Mouse (Mus musculus) CD4-positive, CD25-positive, alpha-beta regulatory T cell, adult 4 months (primary cell): ENCODE measurements around the gene Syngr2. TPM values are rescaled to one million over a fixed set of nuclear protein-coding genes. Genes with fewer than 3 reads are reported as not detected.
A peak's percentile ranks its signal among the peaks of the same experiment; 100 is the strongest.
"Not testable (repeated sequence)": the region's sequence is repeated elsewhere in the genome, so short reads cannot be mapped to it uniquely, and the experiment has no call there.

Experiments used
- ATAC-seq: one replicate; pipeline ENCODE4 v1.8.0; 2017
- polyA plus RNA-seq, 2 experiments: library from polyadenylated mRNA; unstranded; fragments of 100-300 nt; shearing (Covaris generic); gene quantifications; one replicate each; pipeline ENCODE4 v1.2.1; 2017

Syngr2 gene
- polyA plus RNA-seq, 2 experiments from 2014 or later = 110 to 153 TPM

- ATAC-seq = no peak
Observed at GRCm38 (mm10) chr11:117813867-117814266, 4.4 kb downstream of the Syngr2 start.

DNA sequence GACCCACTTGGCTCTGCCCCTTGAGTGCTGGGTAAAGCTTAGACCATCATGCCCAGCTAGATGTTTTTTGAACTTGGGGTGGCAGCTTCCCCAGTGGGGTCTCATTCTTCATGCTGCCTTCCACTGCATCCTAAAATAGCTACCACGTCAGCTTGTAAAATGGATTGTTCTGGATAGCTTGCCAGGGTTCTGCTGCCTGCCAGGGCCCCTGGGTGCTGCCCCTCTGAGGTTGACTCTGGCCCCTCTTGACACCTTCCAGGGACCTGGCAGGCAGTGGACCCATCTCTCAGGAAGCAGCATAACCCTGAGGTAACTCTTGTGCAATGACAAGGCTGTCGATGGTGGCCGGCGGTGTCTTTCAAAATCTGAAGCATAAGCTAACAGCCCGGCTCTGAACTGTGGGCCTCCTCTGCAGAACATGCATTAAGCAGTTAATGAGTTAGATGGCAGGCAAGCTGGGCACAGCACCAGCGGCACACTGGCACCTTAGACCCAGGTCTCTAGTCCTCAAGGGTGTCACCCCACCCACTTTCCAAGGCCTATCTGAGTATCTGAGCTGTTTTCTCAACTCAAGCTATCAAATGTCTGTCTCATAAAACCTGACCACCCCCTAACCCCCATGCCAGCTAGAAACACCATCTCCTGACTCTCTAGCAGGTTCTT is 5.4 kb downstream of the Syngr2 start:
- no peak for ATAC-seq

GRCm38 (mm10) chr11:117815850-117816249 is 6.4 kb downstream of the Syngr2 start:
- ATAC-seq = not testable (repeated sequence)

DNA sequence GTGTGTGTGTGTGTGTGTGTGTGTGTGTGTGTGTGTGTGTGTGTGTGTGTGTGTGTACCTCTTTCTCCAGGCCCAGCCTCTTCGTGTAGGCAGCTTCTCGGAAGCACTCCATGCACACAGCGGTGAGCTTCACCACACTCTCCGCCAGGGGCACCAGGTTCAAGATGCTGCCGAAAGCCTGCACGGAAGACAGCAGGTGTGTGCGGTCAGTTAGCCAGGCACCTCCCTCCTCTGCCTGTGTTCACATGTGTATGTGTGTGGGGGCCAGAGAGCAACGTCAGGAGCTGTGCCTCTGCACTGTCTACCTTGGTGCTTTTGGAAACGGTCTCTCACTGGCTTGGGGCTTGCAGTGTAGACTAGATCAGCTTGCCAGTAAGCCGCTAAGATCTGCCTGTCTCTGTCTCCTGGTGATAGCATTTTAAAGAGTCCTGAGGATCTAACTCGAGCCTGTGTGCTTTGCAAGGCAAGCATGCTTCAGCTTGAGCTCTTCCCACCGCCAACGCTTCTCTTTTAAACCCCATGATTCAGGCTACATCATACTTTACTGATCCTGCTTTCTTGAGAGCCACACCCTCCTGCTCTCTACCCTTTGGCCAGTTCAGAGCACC is 7.0 kb downstream of the Syngr2 start:
- ATAC-seq = peak; percentile 41

GRCm38 (mm10) chr11:117819095-117819494 is 9.6 kb downstream of the Syngr2 start:
- no peak for ATAC-seq

GRCm38 (mm10) chr11:117820173-117820572 is 10.7 kb downstream of the Syngr2 start:
- ATAC-seq = no peak

- no peak for ATAC-seq
Observed at GRCm38 (mm10) chr11:117821868-117822267, 12.4 kb downstream of the Syngr2 start.

- no peak for ATAC-seq
Observed at GRCm38 (mm10) chr11:117822728-117823241, 13.3 kb downstream of the Syngr2 start.

GRCm38 (mm10) chr11:117823411-117823810 is 13.9 kb downstream of the Syngr2 start:
- no peak for ATAC-seq

DNA sequence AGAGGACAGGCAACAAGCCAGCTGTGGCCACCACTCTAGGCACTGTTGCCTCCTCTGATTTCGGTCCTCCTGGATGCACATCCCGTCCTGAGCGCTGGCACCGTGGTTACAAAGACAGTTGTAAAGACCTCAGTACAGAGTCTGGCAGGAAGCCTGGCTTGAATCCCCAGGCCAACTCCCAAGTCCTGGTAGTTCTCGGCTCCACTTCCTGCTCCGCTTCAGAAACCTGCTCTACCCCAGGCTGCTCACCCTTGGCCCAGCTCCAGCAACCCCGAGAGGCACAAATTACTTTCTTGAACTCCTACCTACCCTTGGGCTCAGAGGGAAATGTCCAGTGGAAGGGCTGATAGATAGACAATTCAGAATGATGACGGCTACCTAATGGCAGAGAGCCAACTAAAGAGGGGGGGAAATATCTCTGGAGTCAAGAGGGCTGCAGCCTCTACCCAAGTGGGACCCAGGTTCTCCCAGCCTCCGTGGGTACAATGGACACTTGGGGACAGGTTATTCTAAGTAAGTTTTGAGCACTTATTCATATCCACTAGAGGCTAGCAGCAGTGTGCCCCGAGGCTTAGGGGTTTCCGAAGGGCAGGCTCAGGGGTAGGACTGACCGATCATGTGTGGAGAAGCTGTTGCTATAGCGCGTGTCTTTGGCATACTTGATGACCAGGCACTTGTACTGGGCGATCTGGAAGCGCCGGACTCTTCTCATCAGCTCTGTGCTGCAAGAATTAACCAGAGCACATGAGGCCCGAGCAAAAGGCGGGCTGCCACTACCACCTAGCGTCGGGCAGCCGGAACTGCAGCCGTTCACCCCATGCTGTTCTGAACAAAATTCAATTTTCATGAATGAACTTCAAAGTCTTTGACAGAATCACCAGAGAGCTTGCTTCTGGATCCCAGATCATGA is 14.8 kb downstream of the Syngr2 start:
- peak; percentile 46 for ATAC-seq

- peak; percentile 22 for ATAC-seq
Observed at GRCm38 (mm10) chr11:117825333-117826101, 16.0 kb downstream of the Syngr2 start, which contains the start of the genes Afmid and Tk1. TSS of gene Afmid (plus strand) at chr11:117825924. TSS of gene Tk1 (minus strand) at chr11:117826092.

- no peak for ATAC-seq
Observed at GRCm38 (mm10) chr11:117826164-117826563, 16.7 kb downstream of the Syngr2 start.

DNA sequence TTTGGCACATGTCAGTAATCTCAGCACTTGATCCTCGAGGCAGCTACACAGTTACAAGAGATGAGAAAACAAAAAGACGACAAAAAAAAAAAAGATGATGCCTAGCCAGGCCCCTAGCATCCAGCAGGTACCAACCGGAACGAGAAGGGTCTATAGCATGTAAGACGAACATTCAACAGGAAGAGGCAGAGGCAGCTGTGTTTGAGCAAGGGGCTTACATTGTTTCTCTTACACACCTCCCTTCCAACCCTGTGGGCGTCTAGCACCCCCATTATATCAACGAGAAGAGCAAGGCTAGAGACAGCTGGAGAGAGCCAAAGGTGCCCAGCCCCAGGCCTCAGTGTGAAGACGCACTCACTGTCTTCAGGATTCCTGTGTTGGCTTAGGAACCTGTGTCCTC is 17.4 kb downstream of the Syngr2 start:
- ATAC-seq = no peak

DNA sequence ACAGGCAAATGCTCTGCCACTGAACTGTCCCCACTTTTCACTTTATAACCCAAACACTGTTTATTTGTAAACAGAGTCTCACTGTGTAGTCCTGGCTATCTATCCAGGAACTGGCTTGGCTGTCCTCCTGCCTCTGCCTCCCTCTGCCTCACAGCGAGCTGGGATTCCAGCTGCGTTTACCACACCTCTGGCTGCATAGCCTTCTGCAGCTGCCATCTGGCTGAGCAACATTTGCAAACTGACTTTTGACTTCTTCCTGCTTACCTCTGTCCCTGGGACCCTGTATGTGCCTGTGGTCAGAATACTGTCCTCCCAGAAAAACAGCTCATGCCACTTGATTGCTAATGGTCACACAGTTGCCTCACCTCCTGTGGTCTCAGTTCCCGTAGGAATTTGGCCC is 17.9 kb downstream of the Syngr2 start:
- no peak for ATAC-seq

DNA sequence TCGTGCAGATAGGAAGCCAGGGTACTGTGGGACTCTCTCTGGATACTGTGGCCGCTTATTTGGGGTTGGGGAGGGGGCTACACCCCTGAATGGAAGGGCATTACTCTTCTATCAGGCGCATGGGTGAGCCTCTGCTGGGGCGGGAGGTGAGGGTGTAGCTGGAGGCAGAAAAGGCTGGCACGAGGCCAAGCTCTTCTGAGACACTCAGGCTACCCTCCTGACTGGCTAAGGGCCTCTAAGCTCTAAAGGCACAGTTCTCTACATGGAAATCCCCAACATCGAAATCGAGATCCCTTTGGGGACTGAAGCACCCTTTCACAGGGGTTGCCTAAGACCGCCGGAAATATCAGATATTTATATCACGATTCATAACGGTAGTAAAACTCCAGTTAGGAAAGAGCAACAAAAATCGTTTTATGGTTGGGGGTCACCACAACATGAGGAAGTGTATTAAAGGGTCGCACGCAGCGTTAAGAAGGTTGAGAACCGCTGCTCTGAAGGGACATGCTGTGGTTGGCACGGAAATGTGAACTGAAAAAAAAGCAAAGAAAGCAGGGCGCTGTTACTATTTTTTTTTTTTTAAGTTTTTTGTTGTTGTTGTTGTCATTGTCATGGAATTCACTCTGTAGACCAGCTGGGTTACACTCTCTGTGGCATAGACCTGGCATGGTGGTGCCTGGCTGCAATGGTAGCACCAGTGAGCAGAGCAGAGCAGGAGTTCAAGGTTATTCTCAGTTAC is 18.9 kb downstream of the Syngr2 start:
- peak; percentile 55 for ATAC-seq

DNA sequence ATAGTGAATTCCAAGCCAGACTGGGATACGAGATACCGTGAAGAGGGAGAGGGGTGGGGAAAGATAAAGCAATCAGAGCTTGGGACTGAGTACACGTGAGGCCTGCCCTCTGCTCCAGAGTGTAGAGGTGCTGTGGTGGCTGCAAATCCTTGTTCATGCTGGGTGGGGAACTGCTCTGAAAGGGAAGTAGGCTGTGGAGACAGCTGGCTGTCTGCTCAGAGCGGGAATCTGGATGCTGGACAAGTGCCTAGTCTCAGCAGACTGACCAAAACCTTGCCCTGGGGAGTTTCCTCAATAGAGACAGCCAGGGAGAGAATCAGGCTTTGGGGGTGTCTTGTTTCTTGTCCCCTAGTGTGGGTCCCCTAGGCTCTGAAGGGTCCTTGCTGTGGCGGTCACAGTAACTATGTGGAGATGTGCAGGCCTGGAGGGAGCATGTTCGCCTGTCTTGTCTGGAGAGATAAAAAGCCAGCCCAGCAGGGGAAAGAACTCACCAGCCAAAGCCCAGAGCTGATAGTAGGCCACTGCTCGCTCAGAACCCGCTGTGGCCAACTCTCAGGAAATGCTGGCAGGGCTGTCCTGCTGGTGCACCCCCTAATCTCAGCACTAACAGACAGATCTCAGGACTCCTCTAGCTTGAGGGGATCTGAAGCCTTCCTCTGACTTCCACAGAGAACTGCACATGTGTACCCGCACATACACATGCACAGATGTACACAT is 19.6 kb downstream of the Syngr2 start:
- no peak for ATAC-seq

DNA sequence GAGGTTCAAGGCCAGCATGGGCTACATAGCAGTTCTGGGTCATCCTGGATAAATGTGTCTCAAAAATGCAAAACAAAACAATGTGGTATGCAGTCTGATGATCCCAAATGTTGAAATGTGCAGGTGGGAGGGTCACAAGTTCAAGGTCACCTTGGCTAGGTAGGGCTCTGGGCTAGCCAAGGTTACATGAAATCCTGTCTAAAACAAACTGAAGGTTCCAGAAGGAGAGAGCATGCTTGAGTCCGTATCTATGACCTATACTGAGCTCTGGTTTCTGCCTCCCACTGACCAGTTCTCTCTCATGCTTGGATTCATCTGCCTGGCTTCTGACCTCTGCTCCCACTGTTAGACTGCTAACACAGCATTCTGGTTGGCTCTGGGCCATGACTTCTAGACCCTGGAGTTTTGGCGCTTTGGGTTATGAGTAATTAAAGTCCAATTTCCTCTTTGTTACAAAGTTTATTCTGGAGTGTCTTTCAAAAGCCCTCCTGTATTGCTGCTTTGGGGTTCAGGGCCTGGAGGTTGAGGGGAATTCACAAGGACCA is 20.3 kb downstream of the Syngr2 start:
- no peak for ATAC-seq

GRCm38 (mm10) chr11:117830401-117830800 is 20.9 kb downstream of the Syngr2 start:
- no peak for ATAC-seq

DNA sequence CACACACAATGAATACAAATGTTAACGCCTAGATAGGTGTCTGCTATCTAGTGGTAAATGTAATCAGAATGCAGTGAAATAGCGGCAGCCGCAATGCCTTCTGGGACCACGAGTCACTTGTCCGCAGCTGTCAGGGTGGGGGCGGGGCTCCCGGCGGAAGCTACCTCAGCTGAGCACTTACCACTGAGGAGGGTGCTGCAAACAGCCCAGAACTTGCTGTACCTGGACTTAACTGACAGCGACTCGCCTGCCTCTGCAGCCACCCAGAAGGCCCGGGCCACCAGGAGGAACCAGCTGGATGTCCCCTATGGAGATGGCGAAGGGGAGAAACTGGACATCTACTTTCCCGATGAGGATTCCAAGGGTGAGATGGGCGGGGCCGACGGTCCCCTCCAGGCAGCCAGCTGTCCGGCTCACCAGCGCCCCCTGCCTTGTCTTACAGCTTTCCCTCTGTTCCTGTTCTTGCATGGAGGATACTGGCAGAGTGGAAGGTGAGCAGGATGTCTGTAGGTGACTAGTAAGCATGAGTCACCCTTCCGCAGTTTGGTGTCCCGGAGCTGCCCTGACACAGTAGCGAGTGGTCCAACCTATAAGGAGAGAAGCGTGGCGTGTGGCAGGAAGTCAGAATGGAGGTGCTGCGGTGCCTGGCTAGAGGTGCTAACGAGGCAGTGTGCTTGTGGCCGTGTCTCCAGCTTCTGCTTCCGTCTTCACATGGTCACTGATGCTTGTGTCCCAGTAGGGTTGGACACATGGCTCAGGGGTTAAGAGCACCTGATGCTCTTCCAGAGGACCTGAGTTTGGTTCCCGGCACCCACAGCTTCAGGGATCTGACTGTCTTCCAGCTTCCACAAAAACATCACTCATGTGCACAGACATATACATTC is 22.9 kb downstream of the Syngr2 start:
- ATAC-seq = peak; percentile 88
